Mouse (Mus musculus) G1E (cell line): ENCODE measurements around the gene Gm45233.

Experiments used
- CTCF ChIP-seq: IDR thresholded peaks from 2 replicates; pipeline ENCODE4 v1.5.1; 2012; ENCODE audit warnings: low read depth, low read length, inconsistent platforms, mixed read lengths
- GATA1 ChIP-seq: IDR thresholded peaks from 2 replicates; pipeline ENCODE4 v1.6.1; 2012; ENCODE audit warnings: borderline replicate concordance, low read length, inconsistent platforms, mixed read lengths
- TAL1 ChIP-seq: conservative IDR thresholded peaks from 2 replicates; pipeline ENCODE4 v1.6.1; 2012; ENCODE audit warnings: low read depth, low read length, inconsistent platforms, mixed read lengths

GRCm38 (mm10) chr7:43466099-43466694, 22.3 kb downstream of the Gm45233 start:
- TF ChIP-seq CTCF (peak; percentile 58), TAL1 (no peak), GATA1 (no peak)
